ENCODE assay signal across 21 mouse cellular contexts in genomic region chr16:94452768-94453167, GRCm38 (mm10).
"Had no signal": no experiment of that assay in that cellular context is flagged by ENCODE, and none has a peak within 500 bp of the region (broad histone marks: within the 10 kb centered on the region; RNA-seq: fewer than 3 reads in every experiment).

No protein-coding gene starts in this region.

- ATAC-seq: liver, embryonic 12.5 days; midbrain, embryonic 16.5 days had no signal

- H3K4me1 ChIP-seq: limb, embryonic 10.5 days; limb, embryonic 13.5 days; lung, embryonic 15.5 days; midbrain, embryonic 12.5 days; neural tube, embryonic 13.5 days had no signal

- DNase-seq: kidney, postnatal 10 days; kidney, postnatal 4 days; liver; lung, adult 18-20 months; lung, postnatal 14 days; retina, postnatal 1 day; right cerebral cortex, postnatal 25 days; spleen, adult 18-20 months; thymus, adult 2 months; thymus, postnatal 14 days; thymus, postnatal 4 days had no signal

- H3K9me3 ChIP-seq: limb, embryonic 10.5 days; limb, embryonic 13.5 days; liver, embryonic 12.5 days; liver, embryonic 15.5 days; lung, embryonic 15.5 days; midbrain, embryonic 12.5 days; neural tube, embryonic 13.5 days had no signal

- H3K27me3 ChIP-seq: limb, embryonic 13.5 days; liver, embryonic 12.5 days; liver, embryonic 15.5 days; lung, embryonic 15.5 days; midbrain, embryonic 12.5 days; neural tube, embryonic 13.5 days had no signal

- H3K4me2 ChIP-seq: limb, embryonic 13.5 days; liver, embryonic 12.5 days; liver, embryonic 15.5 days; lung, embryonic 15.5 days; midbrain, embryonic 12.5 days; neural tube, embryonic 13.5 days had no signal

- H3K4me3 ChIP-seq: limb, embryonic 10.5 days; limb, embryonic 13.5 days; liver, embryonic 12.5 days; liver, embryonic 15.5 days; lung, embryonic 15.5 days; midbrain, embryonic 12.5 days; myocyte; neural tube, embryonic 13.5 days had no signal

- H3K27ac ChIP-seq: limb, embryonic 10.5 days; limb, embryonic 13.5 days; liver, embryonic 12.5 days; liver, embryonic 15.5 days; lung, embryonic 15.5 days; macrophage; midbrain, embryonic 12.5 days; neural tube, embryonic 13.5 days had no signal

- H3K9ac ChIP-seq: limb, embryonic 13.5 days; liver, embryonic 12.5 days; liver, embryonic 15.5 days; lung, embryonic 15.5 days; midbrain, embryonic 12.5 days; neural tube, embryonic 13.5 days had no signal
